Mouse (Mus musculus) MEL (cell line): ENCODE data around the gene Lmod1. TPM values are rescaled to one million over a fixed set of nuclear protein-coding genes. Genes with fewer than 3 reads are reported as not detected.

ENCODE experiments used
- DNase-seq: peaks from one replicate; pipeline ENCODE4 v3.0.0; 2011; ENCODE audit warnings: low read depth, low spot score
- H3K27ac ChIP-seq: 2 replicates; pipeline ENCODE4 v1.5.1; 2012; ENCODE audit warnings: low read depth, mild to moderate bottlenecking, control low read depth, low read length, moderate library complexity; ENCODE audit not compliant: control insufficient read depth
- H3K27me3 ChIP-seq, 2 experiments: fragments of 150-350 bp in 1 of 2; sonication (generic) in 1 of 2; 2 replicates each; pipeline ENCODE4 v1.6.1; 2012; ENCODE audit warnings: low read length in 2 of 2, mild to moderate bottlenecking in 2 of 2, improper control_type of control experiment in 1 of 2, moderate library complexity in 1 of 2; ENCODE audit not compliant: insufficient read depth in 2 of 2, control insufficient read depth in 1 of 2
- H3K36me3 ChIP-seq, 2 experiments: 2 replicates each; pipeline ENCODE4 v1.6.1; 2012 to 2014; ENCODE audit warnings: low read length in 2 of 2, improper control_type of control experiment in 1 of 2, inconsistent platforms in 1 of 2, mild to moderate bottlenecking in 1 of 2; ENCODE audit not compliant: insufficient read depth in 2 of 2, control insufficient read depth in 1 of 2
- H3K4me1 ChIP-seq, 2 experiments: fragments of 150-350 bp in 1 of 2; sonication (generic) in 1 of 2; 2 replicates each; pipeline ENCODE4 v1.6.1; 2012; ENCODE audit warnings: low read length in 2 of 2, improper control_type of control experiment in 1 of 2, mild to moderate bottlenecking in 1 of 2; ENCODE audit not compliant: insufficient read depth in 2 of 2, control insufficient read depth in 1 of 2
- H3K4me3 ChIP-seq, 2 experiments: fragments of 150-350 bp in 1 of 2; sonication (generic) in 1 of 2; 2 replicates each; pipeline ENCODE4 v1.5.1; 2012; ENCODE audit warnings: low read depth in 2 of 2, low read length in 2 of 2, mild to moderate bottlenecking in 2 of 2, moderate library complexity in 2 of 2, control low read depth in 1 of 2, improper control_type of control experiment in 1 of 2; ENCODE audit not compliant: control insufficient read depth in 1 of 2, insufficient read depth in 1 of 2
- H3K79me2 ChIP-seq: 2 replicates; pipeline ENCODE4 v1.6.1; 2012; ENCODE audit warnings: mild to moderate bottlenecking, low read length, moderate library complexity; ENCODE audit not compliant: control insufficient read depth, poor library complexity, insufficient read depth
- H3K9ac ChIP-seq: 2 replicates; pipeline ENCODE4 v1.6.1; 2012; ENCODE audit warnings: low read depth, mild to moderate bottlenecking, control low read depth, low read length, moderate library complexity; ENCODE audit not compliant: control insufficient read depth, poor library complexity, severe bottlenecking
- H3K9me3 ChIP-seq: fragments of 150-350 bp; sonication (generic); replicated peaks from 2 replicates; pipeline ENCODE4 v1.6.1; 2012; ENCODE audit warnings: mild to moderate bottlenecking, low read length, improper control_type of control experiment, moderate library complexity; ENCODE audit not compliant: insufficient read depth
- CHD1 ChIP-seq: IDR thresholded peaks from 2 replicates; pipeline ENCODE4 v1.6.1; 2012; ENCODE audit warnings: low read depth, mild to moderate bottlenecking, inconsistent platforms, low read length, improper control_type of control experiment
- CHD2 ChIP-seq: IDR thresholded peaks from 2 replicates; pipeline ENCODE4 v1.6.1; 2011; ENCODE audit warnings: low read length, improper control_type of control experiment
- ELF1 ChIP-seq: IDR thresholded peaks from 2 replicates; pipeline ENCODE4 v1.6.1; 2014; ENCODE audit warnings: low read depth, mild to moderate bottlenecking, inconsistent platforms, low read length, improper control_type of control experiment, moderate library complexity
- EP300 ChIP-seq, 2 experiments: IDR thresholded peaks; 2 replicates each; pipeline ENCODE4 v1.6.1; 2011; ENCODE audit warnings: improper control_type of control experiment in 2 of 2, low read length in 2 of 2, low read depth in 1 of 2, mild to moderate bottlenecking in 1 of 2
- GABPA ChIP-seq: IDR thresholded peaks from 2 replicates; pipeline ENCODE4 v1.6.1; 2012; ENCODE audit warnings: low read depth, mild to moderate bottlenecking, inconsistent platforms, low read length, improper control_type of control experiment, moderate library complexity
- HCFC1 ChIP-seq: IDR thresholded peaks from 2 replicates; pipeline ENCODE4 v1.6.1; 2012; ENCODE audit warnings: low read depth, mild to moderate bottlenecking, inconsistent platforms, low read length, improper control_type of control experiment, moderate library complexity
- KAT2A ChIP-seq: conservative IDR thresholded peaks from 2 replicates; pipeline ENCODE4 v1.6.1; 2012; ENCODE audit warnings: low read depth, low read length, improper control_type of control experiment, inconsistent platforms
- MAFK ChIP-seq: IDR thresholded peaks from 2 replicates; pipeline ENCODE4 v1.6.1; 2011; ENCODE audit warnings: low read depth, mild to moderate bottlenecking, low read length, improper control_type of control experiment, borderline replicate concordance
- MAX ChIP-seq: IDR thresholded peaks from 2 replicates; pipeline ENCODE4 v1.6.1; 2011; ENCODE audit warnings: low read length, improper control_type of control experiment
- MXI1 ChIP-seq: IDR thresholded peaks from 2 replicates; pipeline ENCODE4 v1.6.1; 2011; ENCODE audit warnings: mild to moderate bottlenecking, low read depth, low read length, improper control_type of control experiment
- MYB ChIP-seq: IDR thresholded peaks from 2 replicates; pipeline ENCODE4 v1.6.1; 2011; ENCODE audit warnings: mild to moderate bottlenecking, low read depth, low read length, improper control_type of control experiment
- MYC ChIP-seq: IDR thresholded peaks from 2 replicates; pipeline ENCODE4 v1.6.1; 2011; ENCODE audit warnings: low read depth, mild to moderate bottlenecking, low read length, improper control_type of control experiment, moderate library complexity
- NELFE ChIP-seq: IDR thresholded peaks from 2 replicates; pipeline ENCODE4 v1.6.1; 2011; ENCODE audit warnings: low read depth, low read length, improper control_type of control experiment
- POLR2A ChIP-seq, 2 experiments: IDR thresholded peaks; 2 replicates each; pipeline ENCODE4 v1.6.1; 2011 to 2012; ENCODE audit warnings: low read length in 2 of 2, mild to moderate bottlenecking in 2 of 2, control low read depth in 1 of 2, improper control_type of control experiment in 1 of 2, low read depth in 1 of 2, moderate library complexity in 1 of 2; ENCODE audit not compliant: control insufficient read depth in 1 of 2, insufficient read depth in 1 of 2, poor library complexity in 1 of 2
- POLR2AphosphoS2 ChIP-seq: IDR thresholded peaks from 2 replicates; pipeline ENCODE4 v1.6.1; 2011; ENCODE audit warnings: low read length, improper control_type of control experiment
- RAD21 ChIP-seq: IDR thresholded peaks from 2 replicates; pipeline ENCODE4 v1.6.1; 2011; ENCODE audit warnings: mild to moderate bottlenecking, low read depth, low read length, improper control_type of control experiment
- RCOR1 ChIP-seq: IDR thresholded peaks from 2 replicates; pipeline ENCODE4 v1.6.1; 2012; ENCODE audit warnings: low read depth, mild to moderate bottlenecking, inconsistent platforms, low read length, improper control_type of control experiment
- SIN3A ChIP-seq: IDR thresholded peaks from 2 replicates; pipeline ENCODE4 v1.6.1; 2012; ENCODE audit warnings: low read length, improper control_type of control experiment, inconsistent platforms
- TBP ChIP-seq: IDR thresholded peaks from 2 replicates; pipeline ENCODE4 v1.8.0; 2011; ENCODE audit warnings: low read depth, low read length, improper control_type of control experiment
- TCF12 ChIP-seq: IDR thresholded peaks from 2 replicates; pipeline ENCODE4 v1.6.1; 2014; ENCODE audit warnings: low read depth, mild to moderate bottlenecking, inconsistent platforms, low read length, improper control_type of control experiment, moderate library complexity
- USF1 ChIP-seq: IDR thresholded peaks from 2 replicates; pipeline ENCODE4 v1.6.1; 2014; ENCODE audit warnings: low read depth, mild to moderate bottlenecking, inconsistent platforms, low read length, improper control_type of control experiment, moderate library complexity
- ZKSCAN1 ChIP-seq: IDR thresholded peaks from 2 replicates; pipeline ENCODE4 v1.6.1; 2012; ENCODE audit warnings: low read depth, mild to moderate bottlenecking, inconsistent platforms, low read length, improper control_type of control experiment, moderate library complexity
- ZMIZ1 ChIP-seq: IDR thresholded peaks from 2 replicates; pipeline ENCODE4 v1.6.1; 2012; ENCODE audit warnings: low read depth, mild to moderate bottlenecking, inconsistent platforms, low read length, improper control_type of control experiment, moderate library complexity
- polyA plus RNA-seq, 2 experiments: library from polyadenylated mRNA; stranded (reverse) in 1 of 2; unstranded in 1 of 2; fragments of >175 nt in 1 of 2; fragments of >200 nt in 1 of 2; gene quantifications; 2 replicates each; pipeline versions ENCODE4 v1.2.1 to v1.2.4; 2012; ENCODE audit warnings: low replicate concordance in 2 of 2, low read depth in 1 of 2; ENCODE audit not compliant: insufficient read length in 2 of 2, insufficient read depth in 1 of 2, missing spikeins in 1 of 2
- total RNA-seq: library from RNA; depleted of rRNA; stranded (reverse); fragments of 300-350 nt; gene quantifications from 2 replicates; pipeline ENCODE4 v1.2.3, GENCODE M21; 2012

Gene Lmod1
- total and polyA plus RNA-seq, 3 experiments: not detected

DNA sequence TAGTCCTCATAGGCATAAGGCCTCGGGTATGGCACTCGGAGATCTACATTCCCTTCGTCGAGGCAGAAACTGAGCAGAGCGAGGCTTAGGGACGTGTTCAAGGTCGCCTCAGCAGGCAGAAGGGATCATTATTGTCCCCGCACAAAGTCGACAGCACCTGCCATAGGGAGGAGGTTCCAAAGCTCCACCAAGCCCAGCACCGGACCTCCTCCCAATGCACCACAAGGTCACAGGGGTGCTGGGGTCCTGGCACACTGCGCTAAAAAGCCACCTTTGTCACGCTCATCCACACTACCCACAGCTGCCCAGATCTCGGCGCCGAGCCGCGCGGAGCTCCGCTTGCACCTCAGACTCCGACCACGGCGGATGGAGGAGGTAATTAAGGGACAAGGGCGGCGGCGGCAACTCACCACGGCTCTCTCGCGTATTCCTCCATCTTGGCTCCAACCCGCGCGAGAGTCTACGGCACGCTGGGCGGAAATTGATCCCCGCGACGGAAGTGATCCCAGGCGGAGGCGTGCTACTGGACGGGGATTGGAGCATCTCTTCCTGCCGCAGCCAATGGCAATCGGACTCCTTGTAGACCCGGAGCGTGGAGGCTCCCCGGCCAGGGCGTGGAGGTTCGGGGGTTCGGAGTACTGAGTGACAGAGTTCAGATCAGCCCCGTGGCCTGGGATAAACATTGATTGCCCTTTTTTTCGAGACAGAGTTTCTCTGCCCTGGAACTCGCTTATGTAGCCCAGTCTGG, 11.1 kb upstream of the Lmod1 start, which contains the start of gene Timm17a:
Gene Timm17a (minus strand): TSS at position 495 of the 748 bp plus-strand sequence.
- peak within 1 kb of the TSS; percentile 78 for H3K27ac ChIP-seq
- H3K27me3 ChIP-seq: no peaks in the 10 kb centered on the region
- peak within 1 kb of the TSS; percentile 89 to 96 for H3K4me3 ChIP-seq
- H3K4me1 ChIP-seq: peaks cover 4 to 13% of the 10 kb centered on the region in 2 experiments; a peak in 3 of 4 replicates
- TF ChIP-seq USF1: no peak
- peak; percentile 83 for TF ChIP-seq NELFE
- TF ChIP-seq CHD2: peak; percentile 96
- no peak for TF ChIP-seq ZKSCAN1
- TF ChIP-seq RAD21: no peak
- peak; percentile 67; the same call in 1 of the 2 replicates for TF ChIP-seq SIN3A
- TF ChIP-seq RCOR1: peak; percentile 82
- TF ChIP-seq MXI1: peak; percentile 92
- TF ChIP-seq MAX: peak; percentile 78; the same call in 1 of the 2 replicates
- no peak; the same call in 1 of the 2 replicates for TF ChIP-seq KAT2A
- peak; percentile 76; the same call in 1 of the 2 replicates for TF ChIP-seq ZMIZ1
- peak; percentile 91 for TF ChIP-seq HCFC1
- no peak for TF ChIP-seq MAFK
- 0 out of 2 replicates have a peak, but pooled peaks have one; percentile 73 for TF ChIP-seq CHD1
- TF ChIP-seq MYC: peak; percentile 56
- TF ChIP-seq MYB: no peak
- TF ChIP-seq POLR2A (IDR thresholded peaks at IDR 0.05; ENCODE audit: control insufficient read depth in 1 of 2, insufficient read depth in 1 of 2, low read depth in 1 of 2, low read length in 2 of 2, poor library complexity in 1 of 2): peak; percentile 87 to 94
- TF ChIP-seq EP300 (IDR thresholded peaks at IDR 0.05; ENCODE audit: low read depth in 1 of 2, low read length in 2 of 2): no peak
- peak; percentile 79; the same call in 1 of the 2 replicates for TF ChIP-seq POLR2AphosphoS2
- TF ChIP-seq TCF12: no peak; the same call in 1 of the 2 replicates
- TF ChIP-seq ELF1: peak; percentile 68
- peak; percentile 84; the same call in 1 of the 2 replicates for TF ChIP-seq TBP
- TF ChIP-seq GABPA: no peak
- peak; percentile 97 for DNase-seq
- H3K36me3 ChIP-seq: peaks cover 9 to 17% of the 10 kb centered on the region in 2 experiments
- H3K79me2 ChIP-seq: peaks cover 36% of the 10 kb centered on the region
- peak within 1 kb of the TSS; percentile 96 for H3K9ac ChIP-seq
- no peaks in the 10 kb centered on the region for H3K9me3 ChIP-seq
